Mouse (Mus musculus): ENCODE results near the gene Dio1.

DNA sequence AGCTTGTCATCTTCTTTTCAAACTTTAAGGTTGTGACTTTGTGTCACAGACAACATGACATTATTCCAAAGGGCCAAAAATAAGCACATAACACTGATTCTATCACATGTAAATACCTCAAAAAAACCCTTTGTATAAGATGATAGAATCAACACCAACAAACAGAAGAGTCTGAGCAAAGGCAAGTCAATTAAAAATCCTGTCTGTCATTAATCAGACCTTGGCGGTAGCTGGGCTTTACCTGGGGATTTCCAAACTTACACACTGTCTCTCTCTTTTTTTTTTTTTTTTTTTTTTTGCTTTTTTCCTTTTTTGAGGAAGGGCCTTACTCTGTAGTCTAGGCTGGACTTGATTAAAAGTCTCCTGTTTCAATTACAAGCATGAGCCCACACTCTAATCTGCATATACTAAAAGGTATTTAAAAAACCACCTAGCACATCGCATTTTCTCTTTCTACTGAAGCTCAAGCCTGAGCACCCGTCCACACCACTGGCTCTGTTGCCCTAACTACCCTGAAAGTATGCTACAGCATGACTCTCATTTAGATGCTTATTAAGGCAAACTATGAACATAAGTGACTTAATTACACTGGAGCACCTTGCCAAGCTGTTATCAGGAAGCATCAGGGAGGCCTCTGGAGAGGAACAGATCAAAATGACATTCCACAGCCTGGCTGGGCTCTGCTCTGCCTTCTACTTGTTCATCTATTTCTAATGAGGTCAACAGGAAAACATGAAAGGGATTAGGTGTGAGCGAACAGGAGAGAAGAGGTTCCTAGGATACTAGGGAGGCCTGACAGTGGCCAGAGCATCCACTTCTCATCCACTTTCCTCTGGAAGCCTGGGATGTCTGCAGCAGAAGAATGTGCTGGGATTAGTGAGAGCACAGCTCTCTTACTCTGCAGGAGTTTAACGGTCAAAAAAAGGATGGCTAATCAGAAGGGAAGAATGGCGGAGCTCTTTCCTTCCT is 63.3 kb downstream of the Dio1 start:
- no peak for TF ChIP-seq CTCF (IDR thresholded peaks at IDR 0.05; ENCODE audit: extremely low read depth, insufficient read depth, insufficient read length, insufficient replicate concordance)
- no peak for TF ChIP-seq POLR2A (IDR thresholded peaks at IDR 0.05; ENCODE audit: low read depth, low read length)

All from spleen, adult 2 months (tissue).